Mouse (Mus musculus): Measurements from ENCODE around the gene Coa5.

Coa5 gene

DNA sequence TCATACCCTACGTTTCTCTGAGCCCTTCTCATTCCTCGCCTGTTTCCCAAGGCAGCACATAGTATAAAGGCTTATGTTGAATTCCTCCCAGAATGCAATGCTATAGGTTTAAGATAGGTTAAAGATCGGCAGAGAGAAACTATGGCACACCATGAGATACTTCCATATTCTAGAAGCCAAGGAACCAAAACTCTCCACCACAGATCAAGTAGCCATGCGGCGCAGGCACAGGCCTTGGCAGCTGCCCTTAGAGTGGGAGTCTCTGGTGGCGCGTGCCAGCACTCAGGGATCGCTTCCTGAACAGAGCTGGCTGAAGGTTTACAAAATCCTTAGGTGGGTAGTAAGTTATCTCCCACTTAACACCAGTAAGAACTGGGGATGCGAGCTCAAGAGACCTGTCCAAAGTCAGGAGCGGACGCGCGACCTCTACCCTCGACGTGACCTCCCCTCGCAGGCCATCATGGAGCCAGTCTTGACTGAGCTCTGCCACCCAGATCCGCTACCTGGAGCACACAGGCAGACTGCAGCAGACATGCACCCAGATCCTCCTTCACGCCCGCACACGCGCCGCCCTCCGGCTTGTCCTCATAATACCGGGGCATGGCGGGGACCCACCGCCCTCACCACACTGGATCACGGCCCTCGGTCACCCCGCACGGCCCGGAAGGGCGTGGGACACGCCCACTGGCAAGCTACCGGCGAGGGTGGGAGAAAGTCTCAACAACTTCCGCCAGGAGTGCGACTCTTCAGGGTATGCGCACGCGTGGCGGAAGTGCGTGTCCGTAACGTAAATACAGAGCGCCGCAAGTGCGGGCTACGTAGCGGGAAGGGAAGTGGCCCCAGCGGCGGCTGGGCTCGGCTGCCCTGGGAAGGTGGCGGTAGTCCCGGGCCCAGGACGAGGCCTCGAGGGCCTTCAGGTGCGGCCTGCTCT lies at the start of gene Coa5, which contains the start of gene Unc50:
Coa5 (minus strand) TSS at position 738 of the 931 bp plus-strand sequence.
Unc50 (plus strand) TSS at position 774 of the 931 bp plus-strand sequence.
- DNase-seq: peak; percentile 96 to 97

DNA sequence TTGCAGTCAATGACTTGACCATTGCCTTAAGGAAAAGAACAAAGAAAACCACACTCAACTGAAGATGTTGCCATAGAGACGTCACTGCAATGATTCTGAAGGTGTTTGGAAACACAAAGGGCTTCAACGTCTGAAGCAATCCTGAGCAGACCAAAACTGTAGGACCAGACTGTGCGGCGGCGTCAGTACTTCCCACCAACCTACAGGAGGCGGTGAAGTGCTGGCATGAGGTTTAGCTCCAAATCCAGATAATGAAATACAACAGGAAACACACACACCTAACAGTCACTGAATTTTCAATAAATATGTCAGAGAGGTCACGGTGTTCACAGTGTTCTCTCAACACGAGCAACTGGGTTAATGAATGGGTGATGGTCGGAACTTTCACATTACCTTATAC lies 49.2 kb upstream of the Coa5 start:
- DNase-seq: peak in 1 of 2 experiments; percentile 44

DNA sequence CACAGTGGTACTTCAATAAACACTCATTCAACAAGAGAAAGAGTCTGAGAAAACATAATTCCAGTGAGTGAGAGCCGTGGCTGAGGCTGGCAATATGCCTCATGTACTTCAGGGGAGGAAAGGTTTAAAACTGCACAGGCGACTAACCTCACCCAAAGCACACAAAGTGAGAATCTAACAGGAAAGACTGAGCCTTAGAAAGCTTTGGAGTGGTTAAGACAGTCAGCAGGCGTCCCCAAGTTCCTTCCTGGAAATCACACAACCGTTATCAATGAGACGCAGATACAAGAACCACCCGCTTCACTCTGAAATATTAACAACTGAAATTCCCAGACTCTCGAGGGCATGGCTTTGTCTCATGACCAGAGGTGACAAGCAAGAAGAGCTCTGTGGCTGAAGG lies 48.5 kb upstream of the Coa5 start:
- peak in 1 of 2 experiments; percentile 14 for DNase-seq

DNA sequence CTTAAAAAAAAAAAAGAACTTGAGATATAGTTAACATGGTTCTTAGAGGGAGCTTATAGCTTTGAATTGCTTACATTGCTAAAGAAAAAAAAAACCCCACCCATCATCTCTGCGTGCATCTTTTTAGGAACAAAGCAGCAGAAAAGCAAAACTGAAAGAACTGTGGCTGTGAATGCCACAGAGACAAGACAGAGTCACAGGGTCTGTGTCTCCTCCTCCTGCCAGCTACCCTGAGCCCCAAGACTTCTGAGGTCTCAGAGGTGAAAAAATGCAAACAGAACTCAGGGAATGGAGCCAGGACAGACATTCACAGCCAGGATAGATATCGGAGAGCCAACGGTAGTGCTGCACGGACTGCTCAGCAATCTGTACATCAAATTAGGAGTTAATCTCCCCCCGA lies 48.0 kb upstream of the Coa5 start:
- peak; percentile 21 to 32 for DNase-seq

DNA sequence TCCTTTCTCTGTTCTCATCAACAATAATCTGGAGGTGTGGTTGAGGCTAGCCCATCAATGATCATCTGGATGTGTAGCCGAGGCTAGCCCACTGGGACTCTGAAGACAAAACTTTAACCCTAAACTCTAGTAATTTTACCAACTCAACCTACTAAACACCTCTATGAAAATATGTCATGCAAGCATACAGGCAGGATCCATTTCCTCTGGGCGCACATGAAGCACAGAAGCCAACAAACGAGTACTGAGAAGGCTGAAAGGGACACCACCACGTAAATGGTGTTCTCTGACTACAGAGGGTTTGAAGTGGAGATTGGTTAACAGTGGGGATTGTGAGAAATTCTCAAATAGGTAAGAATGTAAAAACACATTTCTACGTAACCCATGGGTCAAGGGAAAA lies 47.3 kb upstream of the Coa5 start:
- DNase-seq: no peak

DNA sequence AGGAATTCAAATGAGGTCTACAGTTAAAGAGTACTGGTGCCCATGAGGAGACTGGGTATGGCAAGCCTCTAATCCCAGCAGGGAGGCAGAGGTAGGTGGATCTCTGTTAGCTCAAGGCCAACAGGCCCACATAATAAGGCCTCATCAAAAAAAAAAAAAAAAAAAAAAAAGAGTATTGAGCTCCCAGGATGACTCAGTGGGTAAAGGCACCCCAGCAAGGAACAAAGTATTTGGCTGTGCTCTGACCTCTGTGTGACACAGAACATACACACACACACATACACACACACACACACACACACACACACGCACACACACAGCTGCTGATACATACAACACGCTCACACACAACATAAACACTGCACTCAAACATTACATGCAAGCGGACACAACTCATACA lies 45.4 kb upstream of the Coa5 start:
- DNase-seq: no peak

DNA sequence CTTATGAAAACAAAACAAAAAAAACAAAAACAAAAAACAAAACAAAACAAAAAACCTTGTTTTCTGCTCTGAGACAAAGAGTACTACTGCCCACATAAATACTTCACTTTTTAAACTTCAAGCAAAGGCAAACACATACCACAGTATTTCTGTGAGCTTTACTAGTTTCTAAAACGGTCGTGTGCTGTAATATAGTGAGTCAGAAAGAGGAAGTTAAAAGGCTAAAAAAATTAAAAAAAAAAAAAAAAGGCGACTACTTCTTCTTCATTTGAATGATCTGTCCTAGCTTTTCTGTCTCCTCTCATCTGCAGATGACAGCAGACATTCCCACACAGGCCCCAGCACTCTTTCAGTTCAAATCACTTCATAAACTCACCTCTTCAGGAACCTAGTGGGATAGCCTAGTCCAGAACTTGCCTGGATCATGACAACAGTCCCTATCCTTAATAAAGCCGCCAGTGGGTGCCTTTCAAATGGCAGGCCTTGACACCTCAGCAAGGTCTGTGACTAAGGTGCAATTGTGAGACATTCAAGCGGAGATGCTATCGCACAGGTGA lies 44.8 kb upstream of the Coa5 start:
- DNase-seq: no peak

DNA sequence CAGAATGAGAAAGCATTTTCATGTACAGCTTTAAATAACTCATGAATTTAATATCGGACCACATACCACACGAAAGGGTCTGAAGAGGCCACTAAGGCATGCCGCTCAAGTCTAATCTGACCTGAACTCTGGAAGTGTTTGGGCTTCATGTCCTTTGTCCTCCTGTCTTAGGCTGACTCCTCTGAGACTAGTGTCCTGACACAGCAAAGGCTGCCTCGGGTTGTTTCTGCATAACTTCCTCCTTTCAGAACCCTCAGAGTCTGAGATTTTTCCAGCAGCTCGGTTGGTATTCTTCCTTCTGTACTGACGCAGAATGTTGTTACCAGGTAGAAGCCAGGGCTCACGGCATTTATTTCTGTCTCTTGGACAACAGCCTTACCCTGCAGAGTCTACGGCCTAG lies 44.1 kb upstream of the Coa5 start:
- DNase-seq: peak in 1 of 2 experiments; percentile 11

DNA sequence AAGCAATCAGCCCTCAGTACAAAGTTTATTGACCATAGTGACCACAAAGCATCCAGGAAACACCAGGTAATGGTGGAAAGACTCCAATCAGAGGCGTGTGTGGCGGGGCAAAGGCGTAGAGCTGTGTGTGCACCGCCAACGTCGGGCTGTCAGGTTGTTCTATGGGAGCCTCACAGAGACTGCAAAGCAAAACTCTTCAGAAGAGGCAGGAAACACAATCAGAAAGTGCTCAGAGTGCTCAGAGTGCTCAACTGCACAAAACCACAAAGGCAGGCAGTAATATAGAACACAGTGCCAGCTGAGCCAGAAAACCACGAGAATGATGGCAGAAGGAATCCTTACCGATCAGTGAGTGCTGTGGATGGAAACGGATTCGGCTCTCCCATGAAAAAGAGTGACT lies 43.3 kb upstream of the Coa5 start:
- no peak for DNase-seq

DNA sequence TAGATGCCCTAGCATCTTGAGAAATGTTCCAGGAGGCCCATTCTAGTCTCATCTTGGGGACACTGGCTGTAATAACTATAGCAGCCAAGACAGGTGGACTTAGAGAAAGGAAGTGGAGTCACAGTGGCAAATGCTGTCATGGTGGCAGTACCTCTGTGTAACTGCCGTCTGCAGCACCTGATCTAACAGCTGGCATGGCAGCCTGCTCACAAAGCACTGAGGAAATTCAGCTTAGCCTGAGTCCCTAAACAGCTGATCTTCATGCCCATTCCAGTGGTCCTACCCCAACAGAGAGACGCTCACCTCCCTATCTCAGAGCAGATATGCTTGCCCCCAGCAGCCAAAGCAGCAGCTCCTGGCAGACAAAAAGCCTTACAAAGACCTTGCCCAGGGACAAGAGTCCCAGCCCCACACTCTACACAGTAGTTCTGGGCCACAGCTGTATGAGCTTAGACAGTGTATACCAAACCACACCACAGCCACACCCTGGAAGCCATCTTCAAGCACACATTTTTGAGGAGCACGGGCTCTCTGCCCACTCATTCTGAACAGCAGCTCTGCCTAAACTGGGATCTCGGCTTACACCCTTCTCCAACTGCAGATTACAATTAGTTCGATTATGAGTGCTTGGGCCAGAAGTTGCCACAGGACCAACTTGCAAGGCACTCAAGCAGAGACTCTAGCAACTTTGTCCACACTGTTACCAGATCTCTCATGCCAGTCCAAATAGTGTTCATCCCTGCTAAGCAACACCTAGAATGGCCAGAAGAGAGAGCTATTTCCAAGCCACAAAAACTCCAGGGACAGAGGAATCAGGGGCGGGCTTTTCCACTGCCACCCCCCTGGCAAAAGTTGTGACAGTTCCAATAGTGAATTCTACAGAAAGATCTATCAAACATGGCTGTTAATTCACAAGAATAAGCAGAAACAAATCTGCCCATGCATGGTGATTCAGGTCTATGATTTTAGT lies 41.6 kb upstream of the Coa5 start:
- no peak for DNase-seq

DNA sequence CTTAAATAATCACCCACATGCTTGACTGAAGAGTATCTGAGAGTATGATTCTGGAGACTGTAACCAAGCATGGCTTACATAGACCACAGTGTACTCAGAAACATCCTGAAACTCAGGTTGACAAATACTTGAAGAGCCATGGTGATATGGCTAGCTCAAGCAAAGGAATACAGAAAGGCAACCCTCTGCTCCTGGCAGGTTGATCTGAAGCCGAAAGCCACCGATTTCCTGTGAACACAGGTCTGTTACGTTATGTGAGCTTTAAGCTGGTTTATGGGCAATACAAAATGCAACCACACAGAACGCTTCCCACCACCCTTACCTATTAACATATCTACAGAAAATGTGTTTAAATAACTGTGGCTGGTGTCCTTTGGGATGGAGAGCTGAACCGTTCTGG lies 39.1 kb upstream of the Coa5 start:
- DNase-seq: no peak

DNA sequence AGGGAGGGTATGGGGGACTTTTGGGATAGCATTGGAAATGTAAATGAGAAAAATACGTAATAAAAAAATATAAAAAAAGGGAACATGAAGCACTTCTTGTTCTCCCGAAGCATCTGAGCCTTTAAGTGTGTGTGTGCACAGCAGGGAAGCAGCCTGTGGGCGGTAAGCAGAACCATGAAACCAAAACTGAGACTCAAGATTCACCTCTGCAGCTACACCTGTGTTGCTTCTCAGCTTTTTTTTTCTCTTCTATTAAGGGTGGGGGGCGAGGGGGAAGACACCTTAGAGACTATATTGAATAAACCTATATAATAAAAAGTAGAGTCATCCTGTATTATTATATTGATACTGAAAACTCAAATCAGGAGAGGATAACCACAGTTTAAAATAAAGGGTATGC lies 37.9 kb upstream of the Coa5 start:
- no peak for DNase-seq

DNA sequence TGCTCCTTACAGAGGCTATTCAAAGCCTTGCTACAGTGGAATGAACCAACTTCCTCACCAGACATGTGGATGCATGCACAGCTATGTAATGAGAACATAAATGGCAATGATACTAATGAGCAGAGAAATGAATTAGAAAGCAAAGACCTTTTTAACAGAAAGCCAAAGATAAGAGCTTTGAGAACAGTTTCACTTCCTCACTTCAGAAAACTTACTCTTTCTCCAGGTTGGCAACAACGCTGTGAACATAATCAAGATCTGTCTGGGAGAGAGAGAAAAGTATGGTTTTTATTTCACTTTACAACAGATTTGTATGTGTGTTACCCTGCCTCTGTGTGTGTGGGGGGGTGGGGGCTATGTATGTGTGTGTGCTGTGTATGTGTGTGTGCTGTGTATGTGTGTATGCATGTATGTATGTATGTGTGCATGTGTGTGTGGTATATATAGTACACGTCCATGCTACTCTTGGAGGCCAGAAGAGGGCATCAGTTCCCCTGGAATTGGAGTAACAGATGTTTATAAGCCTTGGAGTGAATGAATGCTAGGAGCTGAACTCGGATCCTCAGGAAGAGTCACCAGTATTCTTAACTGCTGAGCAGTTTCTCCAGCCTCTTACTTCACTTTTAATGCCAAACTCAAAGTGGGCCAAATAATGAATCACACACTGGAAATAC lies 36.6 kb upstream of the Coa5 start:
- no peak for DNase-seq

DNA sequence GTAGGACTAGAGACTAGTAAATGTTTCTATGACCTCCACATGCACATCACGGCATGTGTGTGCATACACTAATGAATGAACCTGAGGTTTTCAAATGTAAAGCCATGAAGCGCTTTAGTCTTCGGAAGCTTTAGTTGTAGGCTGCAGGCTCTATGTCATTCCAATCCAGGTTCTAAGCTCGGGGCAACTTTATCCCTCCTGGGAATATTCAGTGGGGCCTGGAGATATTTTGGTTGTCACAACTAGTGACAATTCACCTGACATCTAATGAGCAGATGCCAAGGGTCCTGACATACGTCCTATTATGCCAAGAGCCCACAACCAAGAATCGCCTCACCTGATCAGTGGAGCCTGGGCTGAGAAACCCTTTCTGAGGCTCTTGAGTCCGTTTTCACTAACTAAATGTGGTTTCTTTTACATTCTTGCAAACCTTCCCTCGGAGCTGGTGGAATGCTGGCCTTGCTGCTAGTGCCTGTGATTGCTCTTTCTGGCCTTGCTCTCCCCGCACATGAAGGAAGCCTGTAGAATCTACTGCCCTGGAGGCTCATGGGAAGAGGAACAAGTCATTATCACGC lies 35.1 kb upstream of the Coa5 start:
- DNase-seq: no peak

DNA sequence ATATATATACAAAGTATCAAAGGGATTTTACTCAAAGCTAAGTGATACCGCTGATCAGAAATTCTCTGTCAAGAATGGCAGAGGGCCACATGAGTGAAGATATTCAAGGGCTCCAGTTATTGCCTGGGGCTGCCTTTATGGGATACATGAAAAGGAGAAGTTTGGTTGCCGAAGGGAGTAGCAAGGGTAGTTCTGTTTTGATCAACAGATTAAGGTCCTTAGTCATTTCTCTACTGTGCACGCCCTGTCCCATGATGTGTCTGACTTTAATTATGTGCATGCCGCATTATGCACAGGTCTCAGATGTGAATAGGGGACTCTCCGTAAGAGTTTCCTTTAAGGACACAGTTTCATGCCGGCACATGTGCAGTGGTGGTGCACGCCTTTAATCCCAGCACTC lies 27.6 kb upstream of the Coa5 start:
- no peak for DNase-seq

DNA sequence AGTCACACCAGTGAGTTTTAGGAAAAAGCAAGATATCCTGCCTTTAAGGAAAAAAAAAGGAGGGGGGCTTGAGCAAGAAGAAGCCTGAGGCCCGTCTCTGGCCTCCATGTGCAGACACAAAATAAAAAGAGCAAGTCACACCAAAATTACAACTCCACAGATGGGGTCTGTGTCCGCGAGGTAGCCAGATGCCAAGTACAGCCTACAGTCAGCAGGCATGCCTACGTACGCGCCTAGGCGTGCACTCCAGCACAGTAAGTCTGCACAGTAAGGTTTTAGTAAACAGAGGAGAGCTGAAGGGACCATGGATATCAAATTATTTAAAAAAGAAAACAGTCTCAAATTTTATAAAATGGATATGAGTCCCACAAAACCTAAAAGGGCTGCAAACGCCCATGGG lies 21.4 kb upstream of the Coa5 start:
- no peak for DNase-seq

DNA sequence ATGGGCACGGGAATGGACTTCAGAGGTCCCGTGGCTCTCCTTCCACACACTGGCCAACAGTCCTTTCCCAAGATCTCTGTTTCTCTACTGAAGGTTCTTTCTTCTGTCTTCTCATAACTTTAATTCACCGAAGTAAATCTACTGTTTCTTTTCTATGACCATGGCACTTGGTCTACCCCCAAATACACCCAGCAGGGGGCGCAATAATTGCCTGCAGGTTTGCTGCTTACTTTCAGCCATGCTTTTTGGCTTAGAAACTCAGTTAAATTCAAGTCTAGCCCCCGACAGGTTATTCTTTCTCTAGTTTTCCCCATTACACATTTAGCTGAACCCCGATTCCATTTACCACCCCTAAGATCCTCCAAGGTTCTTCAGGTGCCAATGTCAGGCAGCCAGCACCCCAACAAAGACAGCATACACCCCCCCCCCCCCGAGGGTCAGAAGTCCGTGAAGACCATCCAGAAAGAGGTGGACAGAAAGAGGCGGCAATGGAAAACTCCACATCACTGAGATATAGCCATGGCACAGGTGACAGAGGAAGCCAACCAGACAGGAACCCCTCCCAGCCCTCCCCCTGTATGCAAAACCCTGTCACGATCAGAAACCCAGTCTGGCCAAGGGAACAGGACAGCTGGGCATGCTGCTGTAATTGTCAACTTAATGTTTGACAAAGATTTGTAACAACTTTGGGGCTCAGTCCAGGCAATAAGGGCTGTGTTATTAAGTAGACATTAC lies 18.6 kb upstream of the Coa5 start:
- peak; percentile 45 to 77 for DNase-seq

DNA sequence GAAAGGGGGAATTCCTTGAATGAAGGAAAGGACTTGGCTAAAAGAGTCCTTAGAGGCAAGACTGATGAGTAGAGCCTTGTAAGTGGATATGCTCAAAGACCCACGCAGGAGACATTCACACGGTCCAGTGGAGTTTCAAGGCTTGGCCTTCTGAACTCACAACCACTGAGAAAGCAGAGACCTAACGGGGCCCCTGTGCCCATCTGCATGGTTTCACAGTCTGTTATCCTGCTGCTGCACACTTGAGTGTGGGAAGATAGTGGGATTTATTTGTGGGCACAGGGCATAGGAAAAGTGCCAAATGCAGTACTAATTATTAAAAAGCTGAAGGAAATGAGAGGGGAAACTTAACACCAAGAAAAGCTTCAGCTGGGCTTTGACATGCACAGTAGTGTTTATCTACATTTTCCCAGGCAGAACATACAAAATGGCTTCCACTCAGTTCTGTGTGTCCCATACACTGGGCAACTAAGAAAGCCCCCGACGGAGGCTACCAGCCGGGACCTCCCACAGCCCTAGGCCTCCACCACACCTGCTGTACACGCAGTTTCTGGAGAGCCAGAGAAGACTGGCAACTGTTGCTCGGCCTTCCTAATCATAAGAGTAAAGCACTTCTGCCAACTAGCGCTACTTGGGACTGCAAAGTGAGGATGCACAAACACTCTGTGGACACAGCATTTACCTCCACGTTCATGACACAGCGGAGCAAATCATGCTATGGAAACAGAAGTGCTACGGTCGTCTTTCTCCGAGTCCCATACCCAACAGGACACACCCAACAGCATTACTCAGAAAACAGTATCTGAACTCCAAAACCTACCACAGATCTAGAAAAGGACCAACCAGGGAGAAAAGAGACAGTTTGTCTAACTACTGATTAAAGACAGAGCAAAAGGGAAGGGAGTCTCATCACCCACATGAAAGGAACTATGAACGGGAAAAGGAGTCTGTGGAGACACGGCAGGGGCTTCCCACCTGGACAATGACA lies 13.2 kb upstream of the Coa5 start:
- no peak for DNase-seq

DNA sequence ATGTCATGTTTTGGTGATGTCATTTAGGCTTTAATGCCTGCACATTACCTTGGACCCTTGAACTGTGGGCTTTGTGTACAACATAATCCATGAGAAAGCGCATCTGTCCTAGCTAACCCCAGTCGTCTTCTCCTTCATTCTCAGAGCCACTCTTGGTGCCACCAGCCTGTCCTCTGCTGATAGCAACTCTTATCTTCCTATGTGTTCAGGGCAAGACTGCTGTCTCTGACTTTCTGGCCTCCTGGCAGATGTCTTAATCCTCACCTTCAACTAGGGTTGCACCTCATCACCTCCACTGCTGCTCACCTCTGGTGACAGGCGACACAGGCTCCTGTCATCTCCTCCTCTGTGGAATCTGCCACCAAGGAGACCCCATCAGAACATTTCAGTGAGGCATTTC lies 6.5 kb upstream of the Coa5 start:
- no peak for DNase-seq

DNA sequence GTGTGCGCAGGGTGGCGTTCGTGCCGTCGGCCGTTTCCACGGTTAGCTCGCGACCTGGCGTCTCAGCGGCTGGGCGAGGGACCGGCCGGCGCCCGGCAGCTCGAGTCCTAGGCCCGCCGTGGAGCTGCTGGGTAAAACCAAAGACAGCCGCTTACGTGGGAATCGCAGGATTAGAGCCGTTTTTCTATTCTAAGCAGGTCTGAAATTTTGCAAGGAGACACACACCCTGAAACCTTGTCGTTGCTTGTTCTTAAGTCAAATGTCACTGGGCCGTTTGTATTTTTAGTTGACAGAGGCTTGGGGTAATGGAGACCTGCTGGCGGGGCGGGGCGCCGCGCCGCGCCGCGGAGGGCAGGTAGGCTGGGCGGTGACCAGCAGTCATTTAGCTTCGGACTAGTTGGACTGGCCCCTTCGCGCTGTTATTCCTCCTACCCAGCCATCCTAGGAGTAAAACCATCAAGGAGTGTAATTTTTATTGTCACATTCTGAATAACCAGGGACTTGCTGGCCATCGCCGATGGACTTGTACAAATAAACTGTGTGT lies 466 bp upstream of the Coa5 start:
- peak in 1 of 2 experiments; percentile 58 for DNase-seq
